Mouse (Mus musculus) midbrain, embryonic 14.5 days (tissue): Measurements from ENCODE around the gene Pnldc1. TPM values are rescaled to one million over a fixed set of nuclear protein-coding genes. Genes with fewer than 3 reads are reported as not detected.
"Not testable (repeated sequence)": the region's sequence is repeated elsewhere in the genome, so short reads cannot be mapped to it uniquely, and the experiment has no call there.

Source experiments
- ATAC-seq: fragments of 200-750 bp; cut with Nextera tagmentation; 2 replicates; pipeline ENCODE4 v1.8.0; 2017; ENCODE audit warnings: moderate number of reproducible peaks, moderate library complexity; ENCODE audit not compliant: low FRiP score, low TSS enrichment
- DNase-seq: peaks from one replicate; pipeline ENCODE4 v3.0.0-alpha.2; 2015
- H3K27ac ChIP-seq: fragments of 300-500 bp; sonication (generic); replicated peaks from 2 replicates; pipeline ENCODE4 v1.5.1; 2014; ENCODE audit warnings: mild to moderate bottlenecking, low read depth, low read length, moderate library complexity
- H3K27me3 ChIP-seq: fragments of 300-500 bp; sonication (generic); 2 replicates; pipeline ENCODE4 v1.6.1; 2014; ENCODE audit warnings: low read length, control low read depth, mixed read lengths; ENCODE audit not compliant: control insufficient read depth, insufficient read depth
- H3K36me3 ChIP-seq: fragments of 300-500 bp; sonication (generic); 2 replicates; pipeline ENCODE4 v1.6.1; 2014; ENCODE audit warnings: low read length, control low read depth; ENCODE audit not compliant: control insufficient read depth, insufficient read depth
- H3K4me1 ChIP-seq: fragments of 300-500 bp; sonication (generic); 2 replicates; pipeline ENCODE4 v1.6.1; 2014; ENCODE audit warnings: mild to moderate bottlenecking, antibody characterized with exemption, low read length, control low read depth; ENCODE audit not compliant: control insufficient read depth, insufficient read depth
- H3K4me2 ChIP-seq: fragments of 300-500 bp; sonication (generic); 2 replicates; pipeline ENCODE4 v1.6.1; 2014; ENCODE audit warnings: mild to moderate bottlenecking, low read length, moderate library complexity
- H3K4me3 ChIP-seq: fragments of 300-500 bp; sonication (generic); replicated peaks from 2 replicates; pipeline ENCODE4 v1.5.1; 2014; ENCODE audit warnings: low read depth, low read length
- H3K9ac ChIP-seq: fragments of 300-500 bp; sonication (generic); replicated peaks from 2 replicates; pipeline ENCODE4 v1.6.1; 2014; ENCODE audit warnings: mild to moderate bottlenecking, low read length, moderate library complexity
- H3K9me3 ChIP-seq: fragments of 300-500 bp; sonication (generic); 2 replicates; pipeline ENCODE4 v1.6.1; 2016; ENCODE audit warnings: low read length, control low read depth, mixed read lengths; ENCODE audit not compliant: control insufficient read depth
- WGBS: fragments of 180-500 bp; shearing (Covaris S2); extraction: QIAGEN DNeasy Blood & Tissue Kit; methylation state at CpG from one replicate; pipeline ENCODE4 v1.1.7; 2014; 5-methylcytosine and 5-hydroxymethylcytosine counted together
- polyA plus RNA-seq: library from polyadenylated mRNA; unstranded; fragments of >200 nt; fragmentation: Nextera tagmentation; extraction: Ambion mirVana; gene quantifications from 2 replicates; pipeline ENCODE4 v1.2.1, GENCODE M21; 2014

Pnldc1 gene
- polyA plus RNA-seq, 1 experiment from 2014 or later = 3.1 TPM

DNA sequence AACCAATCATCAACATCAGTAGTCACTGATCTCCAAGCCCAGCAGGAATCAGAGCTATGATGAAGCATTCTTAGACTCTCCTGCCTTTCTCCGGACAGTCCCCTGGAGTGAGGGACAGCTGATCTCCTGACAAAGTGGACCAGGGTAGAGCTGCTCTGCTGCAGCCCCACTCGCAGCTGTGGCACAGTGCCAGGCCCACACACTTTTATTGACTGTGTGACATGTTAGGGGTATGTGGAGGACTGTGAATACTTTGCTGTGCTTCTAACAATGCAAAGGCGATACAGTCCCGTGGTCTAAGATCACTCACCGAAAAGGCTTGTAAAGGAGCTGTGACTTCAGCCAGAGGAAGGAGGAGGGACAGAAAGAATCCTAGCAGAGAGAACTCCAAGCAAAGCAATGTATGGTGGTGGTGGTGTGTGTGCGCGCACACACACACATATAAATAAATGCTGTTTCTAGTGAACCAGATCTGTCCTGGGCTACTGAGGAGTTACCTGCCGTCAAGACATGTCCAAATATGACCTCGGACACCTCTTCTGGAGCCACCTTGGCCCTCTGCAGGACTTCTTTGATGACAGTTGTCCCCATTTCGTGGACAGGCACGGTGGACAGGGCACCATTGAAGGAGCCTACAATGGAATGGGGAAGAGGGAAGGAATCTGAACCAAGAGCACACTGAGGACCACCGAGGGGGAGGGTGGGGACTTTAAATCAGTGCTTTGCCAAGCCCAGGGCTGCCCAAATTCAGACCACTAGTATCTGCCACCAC lies 29.5 kb upstream of the Pnldc1 start:
- not testable (repeated sequence) for H3K27ac ChIP-seq, H3K9me3 ChIP-seq, H3K4me1 ChIP-seq, H3K27me3 ChIP-seq, H3K9ac ChIP-seq, H3K4me3 ChIP-seq, DNase-seq
- 43% methylated on average over 2 of the region's 12 CpGs for WGBS
- ATAC-seq = 0 out of 2 replicates have a peak, but pooled peaks have one; percentile 24
- H3K36me3 ChIP-seq = peaks cover 23% of the 10 kb centered on the region
- peak overlapping the region; percentile 43 for H3K4me2 ChIP-seq

GRCm38 (mm10) chr17:12938077-12938476 lies 28.0 kb upstream of the Pnldc1 start:
- Histone ChIP-seq H3K9me3 (no peaks in the 10 kb centered on the region), H3K27ac (no peak overlapping the region), H3K4me2 (no peak overlapping the region), H3K36me3 (peaks cover 11% of the 10 kb centered on the region), H3K9ac (no peak overlapping the region), H3K4me3 (no peak overlapping the region), H3K4me1 (no peaks in the 10 kb centered on the region), H3K27me3 (no peaks in the 10 kb centered on the region)
- ATAC-seq (no peak), DNase-seq (peak; percentile 13)
- WGBS = 29% methylated on average over 2 of the region's 2 CpGs

GRCm38 (mm10) chr17:12937412-12937970 lies 27.5 kb upstream of the Pnldc1 start:
- no peak overlapping the region for H3K27ac ChIP-seq
- no peak for ATAC-seq
- H3K4me1 ChIP-seq = no peaks in the 10 kb centered on the region
- no peaks in the 10 kb centered on the region for H3K27me3 ChIP-seq
- no peak overlapping the region for H3K4me2 ChIP-seq
- 90% methylated on average over 2 of the region's 2 CpGs for WGBS
- H3K9me3 ChIP-seq = no peaks in the 10 kb centered on the region
- H3K36me3 ChIP-seq = peaks cover 5% of the 10 kb centered on the region
- H3K9ac ChIP-seq = no peak overlapping the region
- no peak for DNase-seq
- no peak overlapping the region for H3K4me3 ChIP-seq

GRCm38 (mm10) chr17:12935719-12936118 lies 25.7 kb upstream of the Pnldc1 start:
- Histone ChIP-seq H3K4me1 (no peaks in the 10 kb centered on the region), H3K27me3 (no peaks in the 10 kb centered on the region), H3K4me2 (no peak overlapping the region), H3K9me3 (no peaks in the 10 kb centered on the region), H3K27ac (no peak overlapping the region), H3K36me3 (no peaks in the 10 kb centered on the region), H3K9ac (no peak overlapping the region), H3K4me3 (no peak overlapping the region)
- ATAC-seq (no peak), DNase-seq (no peak)
- 67% methylated on average over 4 of the region's 4 CpGs for WGBS

DNA sequence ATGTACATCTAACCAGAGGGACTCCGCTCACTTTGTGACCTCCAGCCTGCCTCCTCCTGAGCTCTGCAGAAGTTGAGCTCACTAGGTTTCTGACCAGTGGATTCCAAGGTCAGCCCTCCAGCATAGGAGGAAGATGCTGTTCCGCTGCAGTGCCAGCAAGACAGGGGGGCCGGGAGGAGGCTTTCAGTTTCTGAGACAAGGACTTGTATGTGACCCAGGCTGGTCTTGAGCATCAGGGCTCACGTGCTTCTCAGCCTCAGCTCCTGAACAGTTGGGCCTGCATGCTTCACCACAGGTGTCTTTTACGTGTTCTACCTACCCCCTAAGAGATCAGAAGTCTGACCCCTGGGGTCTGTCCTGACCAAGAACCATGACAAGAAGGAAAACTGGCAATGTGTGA lies 21.5 kb upstream of the Pnldc1 start:
- H3K36me3 ChIP-seq, ATAC-seq, DNase-seq, H3K9me3 ChIP-seq, H3K27ac ChIP-seq, H3K4me2 ChIP-seq, H3K9ac ChIP-seq, H3K4me1 ChIP-seq, H3K27me3 ChIP-seq, H3K4me3 ChIP-seq: not testable (repeated sequence)
- WGBS = 89% methylated on average over 5 of the region's 5 CpGs

GRCm38 (mm10) chr17:12925703-12926180 lies 15.7 kb upstream of the Pnldc1 start:
- no peaks in the 10 kb centered on the region for H3K4me1 ChIP-seq
- H3K27ac ChIP-seq = no peak overlapping the region
- no peak for DNase-seq
- peaks cover 64% of the 10 kb centered on the region for H3K36me3 ChIP-seq
- no peak for ATAC-seq
- no peaks in the 10 kb centered on the region for H3K27me3 ChIP-seq
- no peaks in the 10 kb centered on the region for H3K9me3 ChIP-seq
- H3K4me2 ChIP-seq = no peak overlapping the region
- 89% methylated on average over 8 of the region's 8 CpGs for WGBS
- no peak overlapping the region for H3K9ac ChIP-seq
- no peak overlapping the region for H3K4me3 ChIP-seq

- no peak for DNase-seq
- no peak for ATAC-seq
- no peak overlapping the region for H3K4me2 ChIP-seq
Measured at GRCm38 (mm10) chr17:12925001-12925400, 15.0 kb upstream of the Pnldc1 start.

GRCm38 (mm10) chr17:12921073-12921472 lies 11.0 kb upstream of the Pnldc1 start:
- 96% methylated on average over 1 of the region's 1 CpGs for WGBS
- Histone ChIP-seq H3K9ac (no peak overlapping the region), H3K4me1 (peaks cover 8% of the 10 kb centered on the region; the same call in 1 of the 2 replicates), H3K4me3 (no peak overlapping the region), H3K9me3 (no peaks in the 10 kb centered on the region), H3K4me2 (no peak overlapping the region), H3K27ac (no peak overlapping the region), H3K27me3 (no peaks in the 10 kb centered on the region), H3K36me3 (peaks cover 74% of the 10 kb centered on the region)
- DNase-seq (no peak), ATAC-seq (no peak)

More at GRCm38 (mm10) chr17:12925001-12925400, 15.0 kb upstream of the Pnldc1 start:
- Histone ChIP-seq H3K27me3 (no peaks in the 10 kb centered on the region), H3K4me1 (no peaks in the 10 kb centered on the region), H3K36me3 (peaks cover 72% of the 10 kb centered on the region), H3K4me3 (no peak overlapping the region), H3K9me3 (no peaks in the 10 kb centered on the region), H3K9ac (no peak overlapping the region), H3K27ac (no peak overlapping the region)
- WGBS = 95% methylated on average over 3 of the region's 3 CpGs
